Mouse (Mus musculus) lung, postnatal 0 days (tissue): ENCODE measurements around the gene Scmh1.

Source experiments
- CTCF ChIP-seq: IDR thresholded peaks from 2 replicates; pipeline ENCODE4 v1.5.1; 2016; ENCODE audit warnings: antibody characterized with exemption, mild to moderate bottlenecking
- EP300 ChIP-seq: IDR thresholded peaks from 2 replicates; pipeline ENCODE4 v1.6.1; 2016; ENCODE audit warnings: antibody characterized with exemption, mild to moderate bottlenecking, control low read depth

- TF ChIP-seq CTCF (no peak), EP300 (no peak)
These were observed 109.3 kb downstream of the Scmh1 start for GRCm38 (mm10) chr4:120514366-120514765.
